14 mouse cellular contexts compared by ENCODE assay signal in the genomic region with DNA sequence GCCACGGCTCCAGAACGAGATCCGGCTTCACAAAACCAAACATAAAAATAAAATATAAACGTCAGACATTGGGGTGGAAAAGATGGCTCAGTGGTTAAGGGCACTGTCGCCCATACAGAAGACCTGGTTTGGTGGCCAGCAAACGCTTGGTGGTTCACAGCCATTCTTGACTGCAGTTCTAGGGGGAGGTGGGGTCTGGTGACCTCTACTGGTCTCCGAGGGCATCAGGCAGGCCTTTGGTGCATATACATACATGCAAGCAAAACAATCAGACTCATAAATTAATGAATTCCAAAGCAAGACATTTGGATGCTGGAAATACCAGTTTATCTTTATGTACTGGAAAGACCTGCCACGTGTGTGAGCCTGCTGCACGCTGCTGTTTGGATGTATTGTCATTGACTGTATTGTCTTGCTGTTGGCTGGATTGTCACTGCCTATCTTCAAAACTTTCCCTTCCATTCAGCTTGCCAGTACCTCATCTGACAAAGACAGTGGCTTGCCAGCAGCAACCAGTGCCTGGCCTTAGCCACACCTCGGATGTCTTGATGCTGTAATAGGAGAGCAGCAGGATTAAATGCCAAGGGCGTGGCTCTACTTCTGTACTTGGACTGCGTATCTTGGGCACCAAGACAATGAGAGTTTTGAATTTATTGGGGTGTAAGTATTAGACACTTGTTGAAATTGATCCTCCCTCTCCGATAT. TPM values are rescaled to one million over a fixed set of nuclear protein-coding genes. Genes with fewer than 3 reads are reported as not detected.
A peak's percentile ranks its signal among the peaks of the same experiment; 100 is the strongest.
DNase-seq lines count a peak whose midpoint lies in the region; ATAC-seq lines count a peak whose summit lies in the region.
"Had no signal": no experiment of that assay in that cellular context is flagged by ENCODE, and none has a peak within 500 bp of the region (broad histone marks: within the 10 kb centered on the region; RNA-seq: fewer than 3 reads in every experiment).

No protein-coding gene starts in this region.

- no peak overlapping the region for H3K4me2 ChIP-seq in embryonic facial prominence, embryonic 11.5 days (ENCODE audit: low read depth, low read length)
- H3K4me2 ChIP-seq in neural tube, embryonic 11.5 days (ENCODE audit: low read depth), result no peak overlapping the region
- H3K4me2 ChIP-seq: embryonic facial prominence, embryonic 15.5 days had no signal

- no peak overlapping the region for H3K4me3 ChIP-seq in embryonic facial prominence, embryonic 11.5 days (ENCODE audit: low read depth, low read length)
- no peak overlapping the region for H3K4me3 ChIP-seq in embryonic facial prominence, embryonic 10.5 days
- H3K4me3 ChIP-seq in neural tube, embryonic 11.5 days (ENCODE audit: low read depth, low read length), result no peak overlapping the region
- no peak overlapping the region for H3K4me3 ChIP-seq in midbrain, embryonic 10.5 days
- H3K4me3 ChIP-seq: embryonic facial prominence, embryonic 15.5 days; left cerebral cortex, adult 2 months had no signal

- no peaks in the 10 kb centered on the region for H3K36me3 ChIP-seq in embryonic facial prominence, embryonic 11.5 days (replicated peaks; ENCODE audit: control insufficient read depth, insufficient read depth, low read depth, low read length)
- no peaks in the 10 kb centered on the region for H3K36me3 ChIP-seq in embryonic facial prominence, embryonic 10.5 days (replicated peaks)
- H3K36me3 ChIP-seq in neural tube, embryonic 11.5 days (ENCODE audit: control insufficient read depth, insufficient read depth, low read length), result no peaks in the 10 kb centered on the region
- H3K36me3 ChIP-seq in midbrain, embryonic 10.5 days, result no peaks in the 10 kb centered on the region
- H3K36me3 ChIP-seq: embryonic facial prominence, embryonic 15.5 days had no signal

- H3K4me1 ChIP-seq in embryonic facial prominence, embryonic 11.5 days (ENCODE audit: control insufficient read depth, insufficient read depth, low read length), result no peaks in the 10 kb centered on the region
- H3K4me1 ChIP-seq in embryonic facial prominence, embryonic 10.5 days, result no peaks in the 10 kb centered on the region
- no peaks in the 10 kb centered on the region for H3K4me1 ChIP-seq in neural tube, embryonic 11.5 days (ENCODE audit: control insufficient read depth, insufficient read depth, low read length)
- peaks cover 15% of the 10 kb centered on the region for H3K4me1 ChIP-seq in midbrain, embryonic 10.5 days

- no peak overlapping the region for H3K9ac ChIP-seq in embryonic facial prominence, embryonic 11.5 days (replicated peaks; ENCODE audit: low read length)
- no peak overlapping the region for H3K9ac ChIP-seq in neural tube, embryonic 11.5 days (ENCODE audit: low read length)
- H3K9ac ChIP-seq: embryonic facial prominence, embryonic 15.5 days had no signal

- 85% methylated on average over 13 of the region's 13 CpGs for WGBS in embryonic facial prominence, embryonic 11.5 days
- WGBS in embryonic facial prominence, embryonic 10.5 days, result 84% methylated on average over 13 of the region's 13 CpGs
- WGBS in neural tube, embryonic 11.5 days, result 86% methylated on average over 13 of the region's 13 CpGs
- WGBS in midbrain, embryonic 10.5 days, result 89% methylated on average over 13 of the region's 13 CpGs

- H3K27ac ChIP-seq in embryonic facial prominence, embryonic 11.5 days (replicated peaks; ENCODE audit: low read depth, low read length), result no peak overlapping the region
- no peak overlapping the region for H3K27ac ChIP-seq in embryonic facial prominence, embryonic 10.5 days (replicated peaks)
- H3K27ac ChIP-seq in neural tube, embryonic 11.5 days (ENCODE audit: low read depth, low read length), result no peak overlapping the region
- H3K27ac ChIP-seq in midbrain, embryonic 10.5 days (replicated peaks), result 0 out of 2 replicates have a peak overlapping the region, but pooled peaks have one; percentile 13
- H3K27ac ChIP-seq: embryonic facial prominence, embryonic 15.5 days; left cerebral cortex, adult 2 months had no signal

- DNase-seq in embryonic facial prominence, embryonic 11.5 days (ENCODE audit: low spot score), result no peak
- DNase-seq in embryonic facial prominence, embryonic 10.5 days (ENCODE audit: low spot score), result no peak
- DNase-seq in neural tube, embryonic 11.5 days (ENCODE audit: low spot score), result no peak
- no peak for DNase-seq in neural tube, embryonic 10.5 days (ENCODE audit: extremely low spot score, low spot score)
- DNase-seq in midbrain, embryonic 10.5 days (ENCODE audit: low spot score), result no peak
- DNase-seq in embryo, embryonic 10 days (ENCODE audit: low spot score), result no peak
- no peak for DNase-seq in gastrocnemius, adult 8-10 months (ENCODE audit: low spot score in 2 of 2)
- DNase-seq: adrenal gland, postnatal 36 days; cerebellum, adult 8-10 months; heart, postnatal 14 days; liver had no signal

- H3K9me3 ChIP-seq in embryonic facial prominence, embryonic 11.5 days (replicated peaks; ENCODE audit: control insufficient read depth, low read length), result no peaks in the 10 kb centered on the region
- no peaks in the 10 kb centered on the region for H3K9me3 ChIP-seq in embryonic facial prominence, embryonic 10.5 days
- H3K9me3 ChIP-seq in neural tube, embryonic 11.5 days (ENCODE audit: control insufficient read depth, low read length), result no peaks in the 10 kb centered on the region
- H3K9me3 ChIP-seq in midbrain, embryonic 10.5 days (replicated peaks), result no peaks in the 10 kb centered on the region
- H3K9me3 ChIP-seq: embryonic facial prominence, embryonic 15.5 days had no signal

- 0 out of 2 replicates have a peak, but pooled peaks have one; percentile 3 for ATAC-seq in embryonic facial prominence, embryonic 11.5 days (replicated peaks; ENCODE audit: insufficient number of reproducible peaks, low FRiP score, low TSS enrichment, low read depth)
- ATAC-seq in neural tube, embryonic 11.5 days (ENCODE audit: insufficient read depth, low FRiP score, low TSS enrichment), result peak; percentile 28; the same call in 1 of the 2 replicates
- no peak for ATAC-seq in activated CD4-positive, CD25-positive, alpha-beta regulatory T cell, adult 4 months

- H3K27me3 ChIP-seq in embryonic facial prominence, embryonic 11.5 days (ENCODE audit: control insufficient read depth, insufficient read depth, low read length), result no peaks in the 10 kb centered on the region
- H3K27me3 ChIP-seq in embryonic facial prominence, embryonic 10.5 days (replicated peaks; ENCODE audit: low read depth, poor library complexity, severe bottlenecking), result no peaks in the 10 kb centered on the region
- H3K27me3 ChIP-seq in neural tube, embryonic 11.5 days (ENCODE audit: control insufficient read depth, insufficient read depth, low read length), result no peaks in the 10 kb centered on the region
- H3K27me3 ChIP-seq in midbrain, embryonic 10.5 days (ENCODE audit: low read depth, poor library complexity, severe bottlenecking), result no peaks in the 10 kb centered on the region
- H3K27me3 ChIP-seq: embryonic facial prominence, embryonic 15.5 days had no signal

RNA-seq across cellular contexts. Expression of gene BC048403, which starts 24.9 kb away (rescaled TPM):
- 2.3 and 3.1 TPM in 2 replicates for polyA plus RNA-seq in embryonic facial prominence, embryonic 11.5 days (2014; fragmentation: Nextera tagmentation; extraction: Ambion mirVana)
- polyA plus RNA-seq in embryonic facial prominence, embryonic 10.5 days (2016; fragmentation: Nextera tagmentation; extraction: Ambion mirVana), result 2.8 and 3.6 TPM in 2 replicates
- 2.7 and 2.9 TPM in 2 replicates for polyA plus RNA-seq in neural tube, embryonic 11.5 days (2014; fragmentation: Nextera tagmentation; extraction: Ambion mirVana)
- polyA plus RNA-seq in midbrain, embryonic 10.5 days (2016; fragmentation: Nextera tagmentation; extraction: Ambion mirVana), result 2.8 and 3.2 TPM in 2 replicates
- 1 to 10 TPM; 1.2 to 1.8 (median 1.6) TPM for total RNA-seq in gastrocnemius, adult 8-10 months (2022)
- 1 to 10 TPM; 3.2 to 4.3 TPM for polyA plus RNA-seq in activated CD4-positive, CD25-positive, alpha-beta regulatory T cell, adult 4 months (2017; shearing (Covaris generic))
